Mouse (Mus musculus) CH12.LX (cell line): ENCODE data around the gene Dnah17. TPM values are rescaled to one million over a fixed set of nuclear protein-coding genes. Genes with fewer than 3 reads are reported as not detected.

Experiments
- DNase-seq: peaks from one replicate; pipeline ENCODE4 v3.0.0-alpha.2; 2013; ENCODE audit errors: extremely low read depth
- H3K27ac ChIP-seq: 2 replicates; pipeline ENCODE4 v1.5.1; 2012; ENCODE audit warnings: low read depth, mild to moderate bottlenecking, control low read depth, moderate library complexity; ENCODE audit not compliant: insufficient read depth
- H3K27me3 ChIP-seq: replicated peaks from 2 replicates; pipeline ENCODE3; 2012; ENCODE audit warnings: inconsistent platforms
- H3K36me3 ChIP-seq, 2 experiments: replicated peaks in 1 of 2; 2 replicates each; pipeline versions ENCODE3 to v1.6.1; 2012; ENCODE audit warnings: inconsistent platforms in 1 of 2, low read length in 1 of 2, mild to moderate bottlenecking in 1 of 2, mixed read lengths in 1 of 2, moderate library complexity in 1 of 2; ENCODE audit not compliant: control insufficient read depth in 1 of 2, insufficient read depth in 1 of 2
- H3K4me1 ChIP-seq, 2 experiments: 2 replicates each; pipeline ENCODE4 v1.6.1; 2012; ENCODE audit warnings: inconsistent platforms in 1 of 2, moderate library complexity in 1 of 2; ENCODE audit not compliant: insufficient read depth in 2 of 2, control insufficient read depth in 1 of 2
- H3K4me2 ChIP-seq: 2 replicates; pipeline ENCODE4 v1.6.1; 2012; ENCODE audit warnings: low read depth, mild to moderate bottlenecking, control low read depth; ENCODE audit not compliant: poor library complexity, insufficient read depth, severe bottlenecking
- H3K4me3 ChIP-seq, 3 experiments: fragments of 150-350 bp in 1 of 3; sonication (generic) in 1 of 3; replicated peaks in 1 of 3; 2 replicates each; pipeline versions ENCODE3 to v1.5.1; 2011 to 2012; ENCODE audit warnings: low read depth in 2 of 3, low read length in 2 of 3, mild to moderate bottlenecking in 2 of 3, moderate library complexity in 2 of 3, control low read depth in 1 of 3, improper control_type of control experiment in 1 of 3, inconsistent platforms in 1 of 3, mixed read lengths in 1 of 3; ENCODE audit not compliant: poor library complexity in 1 of 3
- H3K79me2 ChIP-seq: replicated peaks from 2 replicates; pipeline ENCODE4 v1.6.1; 2012; ENCODE audit warnings: mild to moderate bottlenecking, moderate library complexity; ENCODE audit not compliant: control insufficient read depth, poor library complexity, insufficient read depth, severe bottlenecking; ENCODE audit errors: extremely low read depth
- H3K9ac ChIP-seq: 2 replicates; pipeline ENCODE4 v1.6.1; 2012; ENCODE audit warnings: low read depth, mild to moderate bottlenecking, control low read depth, moderate library complexity; ENCODE audit not compliant: insufficient read depth
- H3K9me3 ChIP-seq: replicated peaks from 2 replicates; pipeline ENCODE3; 2012; ENCODE audit warnings: low read length, inconsistent platforms, mixed read lengths
- BHLHE40 ChIP-seq: IDR thresholded peaks from 2 replicates; pipeline ENCODE4 v1.6.1; 2011; ENCODE audit warnings: mild to moderate bottlenecking, low read depth, low read length, improper control_type of control experiment
- CHD1 ChIP-seq: IDR thresholded peaks from 2 replicates; pipeline ENCODE4 v1.6.1; 2012; ENCODE audit warnings: low read depth, low read length, improper control_type of control experiment, inconsistent platforms
- CHD2 ChIP-seq: IDR thresholded peaks from 2 replicates; pipeline ENCODE4 v1.6.1; 2011; ENCODE audit warnings: low read length, improper control_type of control experiment
- CTCF ChIP-seq, 2 experiments: IDR thresholded peaks in 1 of 2; conservative IDR thresholded peaks in 1 of 2; 2 replicates each; pipeline ENCODE4 v1.5.1; 2011 to 2012; ENCODE audit warnings: low read depth in 2 of 2, low read length in 2 of 2, improper control_type of control experiment in 1 of 2, inconsistent platforms in 1 of 2, mild to moderate bottlenecking in 1 of 2, moderate library complexity in 1 of 2
- ELF1 ChIP-seq: IDR thresholded peaks from 2 replicates; pipeline ENCODE4 v1.6.1; 2014; ENCODE audit warnings: low read depth, mild to moderate bottlenecking, inconsistent platforms, low read length, improper control_type of control experiment
- EP300 ChIP-seq: IDR thresholded peaks from 2 replicates; pipeline ENCODE4 v1.6.1; 2011; ENCODE audit warnings: low read length, improper control_type of control experiment
- HCFC1 ChIP-seq: IDR thresholded peaks from 2 replicates; pipeline ENCODE4 v1.6.1; 2012; ENCODE audit warnings: low read depth, mild to moderate bottlenecking, inconsistent platforms, low read length, improper control_type of control experiment
- IRF4 ChIP-seq: IDR thresholded peaks from 2 replicates; pipeline ENCODE4 v1.6.1; 2014; ENCODE audit warnings: low read depth, mild to moderate bottlenecking, inconsistent platforms, low read length, improper control_type of control experiment
- MAFK ChIP-seq: IDR thresholded peaks from 2 replicates; pipeline ENCODE4 v1.6.1; 2011; ENCODE audit warnings: low read length, improper control_type of control experiment; ENCODE audit not compliant: insufficient replicate concordance
- MAX ChIP-seq: IDR thresholded peaks from 2 replicates; pipeline ENCODE4 v1.6.1; 2011; ENCODE audit warnings: low read length, improper control_type of control experiment
- MAZ ChIP-seq: IDR thresholded peaks from 2 replicates; pipeline ENCODE4 v1.6.1; 2012; ENCODE audit warnings: low read depth, mild to moderate bottlenecking, inconsistent platforms, low read length, improper control_type of control experiment, moderate library complexity
- MEF2A ChIP-seq: IDR thresholded peaks from 2 replicates; pipeline ENCODE4 v1.6.1; 2014; ENCODE audit warnings: low read depth, mild to moderate bottlenecking, inconsistent platforms, low read length, improper control_type of control experiment, borderline replicate concordance
- MXI1 ChIP-seq: IDR thresholded peaks from 2 replicates; pipeline ENCODE4 v1.6.1; 2011; ENCODE audit warnings: mild to moderate bottlenecking, low read depth, low read length, improper control_type of control experiment
- NRF1 ChIP-seq: IDR thresholded peaks from 2 replicates; pipeline ENCODE4 v1.6.1; 2014; ENCODE audit warnings: low read depth, mild to moderate bottlenecking, inconsistent platforms, low read length, improper control_type of control experiment, moderate library complexity
- PAX5 ChIP-seq: IDR thresholded peaks from 2 replicates; pipeline ENCODE4 v1.6.1; 2012; ENCODE audit warnings: low read length, inconsistent platforms, mixed read lengths
- RAD21 ChIP-seq: IDR thresholded peaks from 2 replicates; pipeline ENCODE4 v1.6.1; 2011; ENCODE audit warnings: low read depth, mild to moderate bottlenecking, low read length, improper control_type of control experiment, moderate library complexity
- RCOR1 ChIP-seq: conservative IDR thresholded peaks from 2 replicates; pipeline ENCODE4 v1.6.1; 2012; ENCODE audit warnings: low read depth, mild to moderate bottlenecking, inconsistent platforms, low read length, improper control_type of control experiment
- SMC3 ChIP-seq: IDR thresholded peaks from 2 replicates; pipeline ENCODE4 v1.6.1; 2011; ENCODE audit warnings: low read depth, low read length, improper control_type of control experiment
- TBP ChIP-seq: conservative IDR thresholded peaks from 2 replicates; pipeline ENCODE4 v1.6.1; 2011; ENCODE audit warnings: low read depth, low read length, improper control_type of control experiment
- UBTF ChIP-seq: IDR thresholded peaks from 2 replicates; pipeline ENCODE4 v1.6.1; 2012; ENCODE audit warnings: low read depth, mild to moderate bottlenecking, inconsistent platforms, low read length, improper control_type of control experiment, moderate library complexity
- USF1 ChIP-seq: IDR thresholded peaks from 2 replicates; pipeline ENCODE4 v1.6.1; 2014; ENCODE audit warnings: low read depth, mild to moderate bottlenecking, inconsistent platforms, low read length, improper control_type of control experiment
- USF2 ChIP-seq: conservative IDR thresholded peaks from 2 replicates; pipeline ENCODE4 v1.6.1; 2011; ENCODE audit warnings: low read depth, low read length, improper control_type of control experiment
- ZNF384 ChIP-seq: IDR thresholded peaks from 2 replicates; pipeline ENCODE4 v1.6.1; 2012; ENCODE audit warnings: low read depth, low read length, improper control_type of control experiment, inconsistent platforms
- dilution Hi-C: fragments of 300-500 bp; cut with MboI; formaldehyde crosslinking; loops from 2 replicates; pipeline ENCODE4 v1.14.3; 2020; ENCODE audit warnings: low sequenced_read_pairs; ENCODE audit not compliant: extremely low pct_unique_long_range_greater_than_20kb, extremely low pct_ligation_motif_present
- in situ Hi-C: fragments of 300-500 bp; cut with MboI; formaldehyde crosslinking; loops from 3 replicates; pipeline ENCODE4 v1.14.3; 2019; ENCODE audit warnings: low sequenced_read_pairs, low pct_ligation_motif_present, low pct_unique_long_range_greater_than_20kb, mixed read lengths
- polyA plus RNA-seq: library from polyadenylated mRNA; unstranded; fragments of >175 nt; gene quantifications from 2 replicates; pipeline ENCODE4 v1.2.1, GENCODE M21; 2012; ENCODE audit warnings: low read depth; ENCODE audit not compliant: insufficient read length
- total RNA-seq, 2 experiments: library from RNA; depleted of rRNA; stranded (reverse); fragments of 300-350 nt in 1 of 2; fragments of >200 nt in 1 of 2; gene quantifications; 2 replicates each; pipeline ENCODE4 v1.2.3; 2012 to 2014

Dnah17 gene
- total and polyA plus RNA-seq, 3 experiments = 0.08 to 0.23 TPM; not detected in 1

GRCm38 (mm10) chr11:118135271-118135670 lies 4.8 kb upstream of the Dnah17 start:
- no peak for DNase-seq

GRCm38 (mm10) chr11:118133752-118134169 lies 3.3 kb upstream of the Dnah17 start:
- H3K9me3 ChIP-seq = peaks cover 8% of the 10 kb centered on the region
- no peaks in the 10 kb centered on the region for H3K27me3 ChIP-seq
- no peak for DNase-seq
- no peak overlapping the region for H3K4me2 ChIP-seq
- H3K4me1 ChIP-seq = peaks cover 11 to 47% of the 10 kb centered on the region in 2 experiments
- H3K27ac ChIP-seq = no peak overlapping the region
- no peaks in the 10 kb centered on the region for H3K79me2 ChIP-seq
- no peaks in the 10 kb centered on the region for H3K36me3 ChIP-seq
- H3K4me3 ChIP-seq = no peak overlapping the region
- in situ Hi-C loops = no loop called here
- TF ChIP-seq MEF2A (no peak), CHD2 (no peak), ELF1 (no peak), EP300 (no peak), ZNF384 (no peak), MAFK (no peak), NRF1 (no peak), PAX5 (no peak), CHD1 (no peak), TBP (no peak), RAD21 (no peak), UBTF (no peak), HCFC1 (no peak)
- TF ChIP-seq, all 38 proteins: peak for 0
- no peak overlapping the region for H3K9ac ChIP-seq
- dilution Hi-C loops = no loop called here

More at GRCm38 (mm10) chr11:118135271-118135670, 4.8 kb upstream of the Dnah17 start:
- Histone ChIP-seq H3K27me3 (no peaks in the 10 kb centered on the region), H3K4me3 (no peak overlapping the region), H3K4me1 (peaks cover 6 to 34% of the 10 kb centered on the region in 2 experiments), H3K4me2 (no peak overlapping the region), H3K27ac (no peak overlapping the region)
- in situ Hi-C loops = no loop called here
- no peak for TF ChIP-seq USF2
- TF ChIP-seq CTCF (conservative IDR thresholded peaks at IDR 0.05 in 1 of 2, IDR thresholded peaks at IDR 0.05 in 1 of 2; ENCODE audit: low read depth in 2 of 2, low read length in 2 of 2) = no peak
- TF ChIP-seq IRF4 = no peak
- no peak for TF ChIP-seq RAD21
- TF ChIP-seq TBP = no peak
- TF ChIP-seq BHLHE40 = no peak
- TF ChIP-seq NRF1 = no peak
- no peak for TF ChIP-seq UBTF
- TF ChIP-seq CHD2 = no peak
- no peak for TF ChIP-seq USF1
- TF ChIP-seq RCOR1 = no peak
- no peak for TF ChIP-seq ZNF384
- TF ChIP-seq ELF1 = no peak
- no peak for TF ChIP-seq MEF2A
- no peak for TF ChIP-seq MAX
- TF ChIP-seq SMC3 = no peak
- TF ChIP-seq MXI1 = no peak
- no peak for TF ChIP-seq MAZ
- TF ChIP-seq EP300 = no peak
- TF ChIP-seq, all 38 proteins: peak for 0
- no peak overlapping the region for H3K9ac ChIP-seq
- no peaks in the 10 kb centered on the region for H3K36me3 ChIP-seq
- H3K9me3 ChIP-seq = peaks cover 11% of the 10 kb centered on the region
- dilution Hi-C loops = no loop called here
- no peaks in the 10 kb centered on the region for H3K79me2 ChIP-seq
